Mouse (Mus musculus) ES-E14 (cell line): ENCODE measurements around the gene Plek2.

Experiments
- CHD2 ChIP-seq: IDR thresholded peaks from 2 replicates; pipeline ENCODE4 v1.6.1; 2014; ENCODE audit warnings: mild to moderate bottlenecking, low read depth, low read length, inconsistent platforms
- ZC3H11A ChIP-seq: IDR thresholded peaks from 2 replicates; pipeline ENCODE4 v1.6.1; 2012; ENCODE audit warnings: low read depth, mild to moderate bottlenecking, inconsistent platforms, low read length, borderline replicate concordance

DNA sequence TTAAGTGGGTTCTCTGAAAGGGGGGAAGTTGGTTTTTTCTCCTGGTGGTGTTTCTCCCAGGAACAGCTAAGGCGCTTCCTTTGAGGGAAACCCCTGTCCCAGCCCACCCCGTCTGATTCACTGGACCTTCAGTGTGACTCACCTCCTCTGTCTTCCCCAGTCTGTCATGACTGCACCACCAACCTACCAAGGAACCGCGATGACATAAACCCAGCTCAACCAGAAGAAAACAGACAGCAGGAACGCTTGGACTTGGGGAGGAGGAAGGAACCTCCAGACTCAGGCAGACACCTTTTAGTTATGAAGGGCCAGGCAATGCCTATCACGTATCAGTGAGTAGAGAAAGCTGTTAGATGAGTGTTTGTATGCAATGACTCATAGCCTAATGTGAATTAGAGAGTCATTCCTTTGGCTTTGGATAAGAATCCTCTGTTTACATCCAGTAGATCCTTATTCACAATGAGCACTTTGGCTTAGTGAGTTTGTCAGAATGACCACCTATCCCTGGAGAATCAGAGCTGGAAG, 1.4 kb upstream of the Plek2 start:
- no peak for TF ChIP-seq CHD2
- no peak for TF ChIP-seq ZC3H11A
